Mouse (Mus musculus): ENCODE measurements around the gene Dgcr2.

Gene Dgcr2

GRCm38 (mm10) chr16:17898462-17898861 is at the start of gene Dgcr2, which contains the start of gene Tssk2:
Gene Dgcr2, minus strand, starts transcription at chr16:17898562.
Gene Tssk2, plus strand, starts transcription at chr16:17898637.
- in situ Hi-C loops (cut with MboI, MseI) = loop anchor here (10.0 kb wide), 1 partner anchor 936 kb away; the partner anchor contains the start of genes 2510002D24Rik and Gm28539

DNA sequence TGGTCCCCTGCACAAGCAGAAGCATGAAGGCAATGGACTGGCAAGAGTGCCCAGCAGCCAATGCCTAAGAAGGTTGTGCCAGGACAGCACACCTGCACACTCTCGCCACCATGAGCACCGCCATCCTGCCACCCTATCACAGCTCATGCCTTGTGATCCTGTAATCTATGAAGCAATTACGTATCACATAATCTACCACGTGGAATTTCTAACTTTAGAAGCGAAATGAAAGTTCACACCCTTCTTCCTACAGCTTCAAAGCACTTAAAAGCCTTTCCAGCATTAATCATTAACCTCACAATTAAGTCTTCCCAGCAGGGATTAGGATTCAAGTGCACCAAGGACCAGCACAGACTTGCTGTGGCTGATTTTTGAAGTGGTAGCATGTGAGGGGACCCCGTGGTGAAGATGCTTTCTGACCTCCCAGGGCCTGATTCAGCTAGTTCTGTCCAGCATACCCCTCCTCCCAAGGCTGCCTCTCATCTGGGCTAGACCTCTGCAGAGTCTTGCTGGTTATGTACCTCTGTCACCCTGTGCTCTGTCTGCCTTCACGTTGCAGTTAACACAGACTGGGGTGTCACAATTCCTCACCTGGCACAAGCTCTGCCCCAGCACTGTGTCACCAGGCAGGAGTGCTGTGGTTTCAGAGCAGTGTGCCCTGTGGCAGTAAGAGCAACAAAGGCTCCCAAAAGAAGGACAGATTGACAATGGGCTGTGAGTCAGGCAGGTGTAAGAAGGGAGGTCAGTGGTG is 46.9 kb upstream of the Dgcr2 start:
- in situ Hi-C loops (cut with MboI, MseI) = no loop called here

GRCm38 (mm10) chr16:17943466-17943865 is 45.1 kb upstream of the Dgcr2 start:
- in situ Hi-C loops (cut with MboI, MseI) = no loop called here

GRCm38 (mm10) chr16:17939255-17939751 is 40.9 kb upstream of the Dgcr2 start:
- in situ Hi-C loops (cut with MboI, MseI) = no loop called here

DNA sequence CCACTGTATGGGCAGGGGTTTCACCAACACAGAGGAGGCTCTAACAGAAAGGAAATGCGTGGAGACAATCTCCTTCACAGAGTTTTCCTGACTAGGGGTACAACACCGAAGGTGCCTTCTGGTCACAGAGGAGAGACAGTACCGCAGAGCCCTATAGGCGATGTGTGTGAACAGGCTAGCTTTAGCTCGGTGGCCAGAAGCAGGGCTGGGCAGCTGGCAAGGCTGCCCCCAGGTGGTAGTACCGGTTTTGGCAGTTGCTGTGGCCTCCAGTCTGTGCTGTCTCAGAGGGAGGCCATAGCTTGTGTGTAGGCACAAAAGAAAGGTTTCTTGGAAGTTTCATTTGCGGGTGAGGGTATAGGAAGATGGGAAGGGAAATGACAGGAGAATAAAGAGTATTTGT is 40.5 kb upstream of the Dgcr2 start:
- in situ Hi-C loops (cut with MboI, MseI) = no loop called here

GRCm38 (mm10) chr16:17938187-17938586 is 39.8 kb upstream of the Dgcr2 start:
- in situ Hi-C loops (cut with MboI, MseI) = no loop called here

- in situ Hi-C loops (cut with MboI, MseI) = no loop called here
Observed at GRCm38 (mm10) chr16:17936776-17937175, 38.4 kb upstream of the Dgcr2 start.

DNA sequence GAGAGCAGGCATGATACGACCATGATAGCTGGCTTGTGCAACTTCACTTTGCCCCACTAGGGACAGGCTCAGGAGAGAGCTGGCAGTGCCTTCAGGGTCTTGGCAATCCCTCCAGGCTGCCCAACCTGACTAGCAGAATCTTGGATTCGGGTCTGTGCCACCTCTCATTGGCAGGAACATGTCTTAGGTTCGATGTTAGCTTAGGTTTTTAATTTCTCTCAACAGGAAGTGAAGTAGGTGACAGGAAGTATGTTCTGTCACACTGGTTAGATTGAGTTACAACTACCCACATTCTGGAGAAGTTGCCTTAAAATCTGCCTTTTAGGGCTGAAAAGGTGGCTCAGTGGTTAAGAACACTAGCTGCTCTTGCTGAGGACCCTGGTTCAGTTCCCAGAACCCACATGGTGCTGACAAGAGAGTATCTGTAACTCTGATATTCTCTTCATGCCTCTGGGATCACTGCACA is 36.1 kb upstream of the Dgcr2 start:
- in situ Hi-C loops (cut with MboI, MseI) = no loop called here

DNA sequence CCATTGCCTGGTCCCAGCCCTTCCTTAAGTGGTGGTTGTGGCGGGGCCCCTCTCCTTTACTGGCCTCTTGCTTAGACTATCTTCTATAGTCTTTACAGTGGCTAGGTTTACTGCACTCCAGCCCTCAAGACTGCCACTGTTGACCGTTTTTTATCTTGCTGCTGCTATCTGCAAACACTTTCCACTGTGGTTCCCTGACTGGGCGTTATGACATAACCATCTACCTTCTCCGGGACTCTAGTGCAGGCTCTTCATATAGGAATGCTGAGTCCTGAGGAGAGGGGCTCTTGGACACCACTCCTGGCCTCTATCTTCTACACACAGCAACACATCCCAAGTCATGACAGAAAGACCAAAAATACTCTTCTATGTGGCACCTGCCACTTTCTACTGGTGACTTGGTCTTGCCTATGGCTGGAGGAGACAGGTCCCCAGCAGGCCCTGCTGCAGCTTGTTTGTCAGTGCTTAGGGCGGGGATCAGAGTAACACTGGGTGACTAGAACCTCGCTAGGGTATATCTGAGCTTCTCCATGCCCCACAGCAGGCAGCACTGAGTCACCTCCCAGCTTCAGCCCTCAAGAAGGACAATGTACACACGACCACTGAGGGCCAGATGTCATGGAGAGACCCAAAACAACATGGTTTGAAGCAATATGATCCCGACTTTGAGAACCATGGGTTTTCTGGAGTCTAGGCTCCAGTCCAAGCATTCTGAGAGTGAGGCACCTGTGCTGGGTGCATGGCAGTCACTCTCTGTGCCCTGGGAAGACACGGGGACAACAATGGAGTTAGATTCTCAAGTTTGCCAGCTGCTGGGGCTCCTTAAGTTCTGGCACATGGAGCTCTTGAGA is 35.5 kb upstream of the Dgcr2 start:
- in situ Hi-C loops (cut with MboI, MseI) = no loop called here

- in situ Hi-C loops (cut with MboI, MseI) = no loop called here
Observed at GRCm38 (mm10) chr16:17931906-17932460, 33.6 kb upstream of the Dgcr2 start.

DNA sequence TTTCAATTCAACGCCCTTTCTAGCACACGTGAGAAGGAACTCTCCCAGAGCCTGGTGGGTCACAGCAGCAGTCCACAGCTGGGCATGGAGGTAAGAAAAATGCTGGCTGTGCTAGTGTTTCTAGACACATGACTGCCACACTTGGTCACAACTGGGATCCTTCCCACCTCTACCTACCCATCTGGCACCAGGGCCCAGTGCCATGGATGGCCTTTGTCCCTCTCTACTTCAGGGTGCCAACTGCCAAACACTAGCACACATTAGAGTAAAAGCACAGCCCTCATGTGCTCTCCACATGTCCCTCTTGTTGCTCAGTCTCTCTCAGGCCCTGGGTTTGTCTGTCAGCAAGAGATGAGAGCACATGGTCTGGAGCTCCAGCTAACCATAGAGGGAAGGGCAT is 31.3 kb upstream of the Dgcr2 start:
- in situ Hi-C loops (cut with MboI, MseI) = no loop called here

DNA sequence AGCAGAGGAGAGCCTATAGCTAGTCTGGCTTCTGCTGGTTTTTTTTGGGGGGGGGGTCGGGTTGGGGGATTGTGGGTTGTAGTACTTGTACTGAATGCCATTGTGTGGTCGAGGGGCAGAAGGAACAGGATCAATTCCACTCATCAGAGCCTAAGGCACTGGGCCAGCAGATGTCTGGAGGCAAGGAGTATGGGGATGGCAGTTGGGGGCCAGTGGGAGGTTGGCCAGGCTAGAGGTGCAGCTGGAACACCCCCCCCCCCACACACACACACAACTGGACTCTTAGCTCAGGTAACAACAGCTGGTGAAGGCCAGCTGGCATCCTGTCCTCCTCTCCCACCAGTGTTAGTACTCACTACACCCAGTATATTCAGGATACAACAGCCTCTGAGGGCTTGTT is 30.8 kb upstream of the Dgcr2 start:
- in situ Hi-C loops (cut with MboI, MseI) = no loop called here

DNA sequence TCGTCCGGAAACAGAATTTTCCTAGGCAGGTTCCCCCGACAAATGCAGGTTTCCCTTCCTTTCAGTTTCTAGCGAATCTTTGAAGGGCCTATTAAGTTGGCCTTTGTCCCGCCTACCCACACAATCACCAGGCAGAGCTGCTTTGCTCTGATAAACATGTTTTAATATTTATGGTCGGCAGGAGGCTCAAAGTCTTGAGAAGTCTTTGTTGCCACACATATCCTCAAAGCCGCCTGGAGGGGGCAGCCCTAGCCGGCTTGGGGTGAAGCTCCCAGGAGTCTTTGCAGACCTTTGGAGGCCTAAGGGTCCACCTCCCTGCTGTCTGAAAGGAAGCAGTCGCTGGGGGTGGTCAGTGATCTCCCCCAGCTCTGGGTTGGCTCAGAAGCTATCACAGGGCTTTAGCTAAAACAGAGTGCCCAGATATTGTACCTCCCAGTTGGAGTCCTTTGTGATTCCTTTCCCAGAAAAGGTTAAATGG is 30.3 kb upstream of the Dgcr2 start:
- in situ Hi-C loops (cut with MboI, MseI) = no loop called here

DNA sequence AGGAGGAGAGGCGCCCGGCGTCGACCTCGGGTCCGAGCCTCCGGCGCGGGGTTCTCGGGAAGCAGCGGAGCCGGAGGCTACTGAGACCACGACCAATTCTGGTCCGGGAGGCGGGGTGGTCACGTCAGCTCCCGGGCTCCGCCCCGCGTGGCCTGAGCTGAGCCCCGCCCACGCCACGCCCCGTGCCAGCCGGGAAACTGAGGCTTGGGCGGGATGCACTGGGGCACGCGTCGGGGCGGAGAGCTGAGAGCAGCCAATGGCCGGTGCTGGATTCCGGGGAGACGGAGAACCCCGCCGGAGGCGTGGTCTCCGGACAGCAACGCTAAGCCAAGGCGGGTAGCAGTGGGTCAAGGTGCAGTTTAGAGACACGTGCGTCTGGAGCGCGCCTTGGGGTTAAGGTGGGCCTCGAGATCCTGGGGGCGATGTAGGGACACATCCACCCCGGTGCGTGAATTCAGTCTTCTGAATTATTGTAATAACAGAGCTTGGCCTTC is 29.8 kb upstream of the Dgcr2 start, which contains the start of gene Slc25a1:
Gene Slc25a1, minus strand, starts transcription at position 133 of the 494 bp plus-strand sequence.
- in situ Hi-C loops (cut with MboI, MseI) = no loop called here

DNA sequence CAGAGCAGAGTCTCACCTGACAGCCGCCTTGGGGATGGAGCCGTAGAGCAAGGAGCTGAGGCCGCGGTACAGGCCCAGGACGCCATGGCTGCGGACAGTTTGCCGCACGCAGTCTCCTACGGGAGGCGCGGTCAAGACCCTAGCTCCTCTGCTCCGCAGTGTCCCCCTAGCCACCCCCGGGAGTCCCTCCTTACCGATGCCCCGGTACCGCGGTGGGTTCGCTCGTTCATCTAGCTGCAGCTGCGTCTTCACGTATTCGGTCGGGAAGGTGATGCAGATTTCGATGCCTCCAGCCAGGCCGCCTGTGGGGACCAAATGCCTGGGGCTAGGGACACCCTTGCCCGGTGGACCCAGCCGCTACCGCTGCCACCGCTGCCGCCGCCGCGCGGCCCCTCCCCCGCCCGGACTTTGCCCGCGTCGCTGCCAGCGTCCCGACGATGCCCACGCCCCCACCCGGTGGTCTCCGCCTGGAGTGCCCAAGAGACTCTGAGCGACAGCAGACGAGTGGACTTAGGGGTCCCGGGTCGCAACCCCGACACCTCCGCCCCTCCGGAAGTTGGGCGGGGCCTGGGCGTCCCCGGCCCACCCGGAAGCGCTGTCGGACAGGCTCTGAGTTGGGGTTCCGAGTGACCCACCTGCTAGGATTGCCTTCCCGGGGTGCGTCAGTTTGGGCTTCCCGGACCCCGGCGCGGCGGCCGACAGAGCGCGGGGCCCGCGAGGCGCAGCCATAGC is 29.2 kb upstream of the Dgcr2 start:
- in situ Hi-C loops (cut with MboI, MseI) = no loop called here

- in situ Hi-C loops (cut with MboI, MseI) = no loop called here
Observed at GRCm38 (mm10) chr16:17922163-17922538, 23.8 kb upstream of the Dgcr2 start.

DNA sequence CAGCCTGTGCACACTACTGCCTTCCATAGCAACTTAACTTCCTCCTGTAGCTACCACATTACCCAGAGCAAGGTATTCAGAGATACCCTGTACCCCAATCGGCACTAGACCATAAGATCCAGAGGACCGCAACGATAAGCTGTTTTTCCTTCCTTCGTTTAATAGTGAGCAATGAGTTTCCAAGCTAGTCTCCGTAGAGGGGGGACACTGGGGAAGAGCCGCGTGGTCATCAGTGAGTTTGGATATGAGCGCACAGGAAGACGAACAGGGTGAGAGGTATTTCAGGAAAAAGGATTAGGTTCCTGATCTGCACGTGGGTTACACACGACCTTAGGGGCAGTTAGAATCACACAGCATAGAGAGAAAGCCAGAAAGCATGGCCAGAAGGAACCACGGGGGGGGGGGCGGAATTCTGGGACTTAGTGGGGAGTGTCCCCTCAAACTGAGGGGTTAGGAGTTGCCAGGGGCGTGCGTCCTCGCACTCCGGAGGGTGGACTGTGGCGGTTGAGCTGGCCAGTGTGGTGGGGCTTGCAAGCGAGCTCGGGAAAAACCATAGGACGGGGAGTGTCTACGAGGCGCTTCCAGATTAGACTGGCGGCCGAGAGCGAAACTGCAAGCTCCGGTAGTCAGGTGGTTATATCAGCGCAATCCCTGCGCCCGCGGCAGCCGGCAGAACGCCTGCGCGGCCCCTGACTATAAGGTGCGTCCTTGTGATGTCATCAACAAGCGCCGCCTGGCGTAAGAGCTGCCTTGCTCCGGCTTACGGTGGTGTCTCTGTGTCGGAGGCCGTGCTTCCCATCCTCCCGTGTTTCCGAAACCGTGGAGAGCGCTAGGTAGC is 23.2 kb upstream of the Dgcr2 start:
- in situ Hi-C loops (cut with MboI, MseI) = no loop called here

GRCm38 (mm10) chr16:17920586-17920985 is 22.2 kb upstream of the Dgcr2 start:
- in situ Hi-C loops (cut with MboI, MseI) = no loop called here

DNA sequence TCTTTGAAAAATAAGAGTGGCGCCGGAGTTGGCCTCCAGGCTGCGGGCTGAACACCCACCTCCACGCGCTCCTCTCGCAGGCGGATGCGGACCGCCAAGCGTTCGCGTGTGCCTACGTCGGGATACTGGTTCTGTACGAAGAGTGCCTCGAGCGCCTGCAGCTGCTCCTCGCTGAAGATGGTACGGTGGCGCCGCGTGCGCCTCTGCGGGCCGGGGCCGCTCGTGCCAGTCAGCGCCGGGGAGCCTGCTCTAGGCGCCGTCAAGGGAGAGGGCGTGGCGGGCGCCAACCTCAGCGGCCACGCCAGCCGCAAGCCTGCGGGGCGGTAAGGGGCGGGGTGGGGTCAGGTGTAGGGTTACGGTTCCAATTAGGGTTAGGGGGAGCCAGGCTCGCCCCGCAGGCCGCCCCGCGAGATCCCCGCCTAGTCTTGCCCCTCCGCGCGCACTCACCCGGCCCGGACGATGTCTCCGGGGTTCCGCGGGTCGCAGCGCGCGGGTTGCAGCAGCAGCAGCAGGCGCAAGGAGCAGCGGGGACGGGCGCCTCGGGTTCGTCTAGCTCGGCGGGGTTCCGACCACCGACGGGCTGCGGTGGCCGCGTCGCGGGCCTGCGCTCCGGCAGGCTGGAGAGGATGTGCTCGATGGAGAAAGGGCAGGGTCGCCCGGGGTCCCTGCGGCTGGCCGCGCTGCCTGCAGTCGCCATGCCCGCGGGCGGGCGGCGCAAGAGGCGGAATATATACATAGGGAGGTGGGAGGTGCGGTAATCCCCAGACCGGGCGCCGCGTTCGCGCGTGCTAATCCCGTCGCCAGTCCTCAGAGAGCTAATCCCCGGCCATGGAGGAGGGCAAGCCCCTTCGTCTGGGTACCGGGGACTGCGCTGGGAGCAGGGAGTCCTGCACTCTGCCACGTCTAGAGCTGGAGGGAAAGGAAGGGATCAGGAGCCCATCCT is 16.2 kb upstream of the Dgcr2 start, which contains the start of gene Gsc2:
Gene Gsc2, minus strand, starts transcription at position 753 of the 943 bp plus-strand sequence.
- in situ Hi-C loops (cut with MboI, MseI) = no loop called here

Data from T-helper 1 cell (primary cell).